Mouse (Mus musculus) cerebellum, postnatal 36 days (tissue): Measurements from ENCODE around the gene Eea1.
"Not testable (repeated sequence)": the region's sequence is repeated elsewhere in the genome, so short reads cannot be mapped to it uniquely, and the experiment has no call there.

Experiments used
- DNase-seq, 2 experiments: peaks; one replicate each; pipeline ENCODE4 v3.0.0; 2021 to 2022; ENCODE audit warnings: mixed read lengths in 2 of 2

The Eea1 gene

DNA sequence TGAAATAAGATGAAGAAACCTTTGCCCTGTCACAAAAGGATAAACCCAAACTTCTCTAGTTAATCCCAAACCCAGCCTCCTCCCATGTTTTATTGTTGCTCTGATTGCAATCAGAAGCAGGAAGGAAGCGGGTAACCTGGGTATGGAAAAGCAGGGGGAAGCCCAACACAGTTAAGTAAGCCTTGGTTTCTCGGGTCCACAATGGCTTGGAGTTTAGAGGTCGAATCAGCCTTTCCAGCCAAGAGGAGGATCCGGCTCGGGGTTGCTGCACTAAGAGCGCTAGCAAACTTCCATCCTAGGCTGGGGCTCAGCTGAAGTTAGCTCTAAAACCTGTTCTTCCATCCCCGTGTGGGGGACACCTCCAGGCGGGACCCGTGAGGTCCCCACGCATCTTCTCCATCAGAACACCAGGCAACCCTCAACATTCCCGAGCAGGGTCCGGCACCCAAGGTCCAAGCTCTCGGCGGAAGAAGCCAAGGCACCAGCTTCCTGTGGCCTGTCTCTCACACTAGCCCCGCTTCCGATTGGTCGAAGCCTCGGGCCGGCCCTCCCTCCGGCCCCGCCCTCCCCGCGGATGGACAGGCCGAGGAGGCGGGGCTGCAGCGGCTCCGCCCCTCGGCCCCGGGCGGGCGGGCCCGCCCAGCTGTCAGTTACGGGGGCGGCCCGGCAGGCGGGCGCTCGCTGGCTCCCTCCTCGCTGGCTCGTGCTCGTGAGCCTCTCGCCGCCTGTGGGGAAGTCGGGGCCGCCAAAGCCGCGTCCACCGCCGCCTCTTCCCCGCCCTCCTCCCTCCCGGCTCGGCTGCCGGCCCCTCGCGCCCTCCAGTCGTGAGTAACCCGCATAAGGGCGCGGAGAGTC lies at the start of gene Eea1:
Eea1 (plus strand) TSS at position 605 of the 855 bp plus-strand sequence.
- peak; percentile 85 to 94 for DNase-seq

- no peak for DNase-seq
These were observed 49.1 kb upstream of the Eea1 start for GRCm38 (mm10) chr10:95891214-95891960.

GRCm38 (mm10) chr10:95892132-95892531 lies 48.3 kb upstream of the Eea1 start:
- no peak for DNase-seq

- DNase-seq = no peak
These were observed 47.0 kb upstream of the Eea1 start for GRCm38 (mm10) chr10:95893291-95893932.

DNA sequence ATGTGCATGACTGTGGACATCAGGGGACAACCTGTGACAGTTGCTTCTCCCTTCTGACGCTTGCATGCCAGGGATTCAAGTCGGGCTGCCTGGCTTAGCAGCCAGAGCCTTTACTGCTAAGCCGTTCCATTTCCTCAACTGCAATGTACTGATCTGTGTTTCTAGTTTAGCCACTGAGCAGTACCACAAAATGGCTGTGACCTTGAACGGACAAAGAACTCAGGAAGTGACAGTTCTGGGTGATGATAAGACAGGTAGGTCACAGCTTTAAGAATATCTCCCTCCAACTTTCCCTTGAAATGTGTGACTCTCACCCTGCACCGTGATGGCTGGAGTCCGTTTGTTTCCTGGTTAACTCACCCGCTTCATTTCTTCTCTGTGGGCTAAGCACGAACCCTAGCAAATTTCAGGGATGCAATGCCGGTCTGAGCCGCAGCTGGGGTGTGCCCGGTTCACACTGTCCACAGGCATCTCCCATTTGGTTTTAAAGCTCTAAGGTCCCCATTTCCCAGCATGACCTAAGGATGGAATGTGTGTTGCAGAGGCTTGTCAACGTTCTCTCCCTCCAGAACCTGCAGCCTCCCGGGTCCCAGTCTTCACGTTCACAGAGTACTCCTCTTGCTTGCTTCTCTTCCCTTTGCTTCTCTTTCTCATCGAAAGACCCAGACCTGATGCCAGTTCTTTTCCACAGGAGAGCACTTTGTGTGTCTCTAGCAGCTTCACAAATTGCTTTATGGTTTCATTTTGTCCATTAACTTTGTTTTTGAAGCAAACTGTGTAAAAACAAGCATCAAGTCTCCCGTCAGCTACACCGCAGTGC lies 46.2 kb upstream of the Eea1 start:
- DNase-seq = peak in 1 of 2 experiments; percentile 6

- DNase-seq = peak; percentile 54 to 68
These were observed 45.5 kb upstream of the Eea1 start for GRCm38 (mm10) chr10:95894856-95895386.

DNA sequence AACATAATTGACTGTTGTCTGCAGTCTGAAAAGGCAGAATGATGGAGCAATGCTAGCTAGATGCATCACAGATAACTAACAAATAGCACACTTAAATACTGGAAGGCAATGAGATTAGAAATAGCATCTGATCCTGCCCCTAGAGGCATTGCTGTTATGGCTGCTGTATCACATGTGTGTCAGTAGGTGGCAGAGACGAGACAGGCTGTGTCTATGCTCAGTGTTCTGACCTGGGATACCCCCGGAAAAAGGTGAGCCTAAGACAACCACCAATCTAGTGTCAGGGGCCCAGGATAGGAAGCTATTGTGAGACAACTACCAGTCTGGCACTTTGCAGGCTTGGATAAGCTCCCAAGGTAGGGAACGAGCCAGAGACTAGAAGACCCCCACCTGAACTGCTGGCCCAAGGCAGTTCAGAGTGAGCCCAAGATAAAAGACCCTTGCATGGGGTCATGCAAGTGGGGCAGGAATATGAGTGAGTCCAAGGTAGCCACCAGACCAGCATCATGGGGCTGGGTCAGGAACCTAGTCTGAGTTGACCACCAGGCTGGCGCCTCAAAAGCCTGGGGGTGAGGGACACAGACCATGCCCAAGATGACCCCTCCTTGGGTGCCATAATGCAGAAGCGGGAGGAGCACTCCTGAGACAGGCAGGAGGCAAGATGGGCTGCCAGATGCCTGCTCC lies 41.8 kb upstream of the Eea1 start:
- peak in 1 of 2 experiments; percentile 9 for DNase-seq

DNA sequence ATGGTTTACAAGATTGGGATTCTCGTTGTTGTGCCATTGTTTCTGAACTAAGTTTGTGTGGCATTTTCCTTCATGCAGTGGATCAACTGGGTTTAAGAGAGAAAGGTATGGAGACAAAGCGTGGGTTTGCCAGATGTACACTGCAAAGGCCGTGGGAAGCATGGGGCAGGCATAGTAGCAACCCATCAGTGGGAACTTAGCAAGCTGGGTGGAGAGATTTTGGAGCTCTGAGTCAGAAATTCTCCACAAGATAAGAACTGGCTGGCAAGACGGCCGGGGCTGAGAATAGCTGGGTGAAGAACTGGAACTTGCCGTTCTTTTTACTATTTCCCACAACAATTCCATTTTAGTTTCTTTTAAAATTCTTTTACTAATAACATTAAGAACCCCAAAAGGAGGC lies 35.8 kb upstream of the Eea1 start:
- no peak for DNase-seq

DNA sequence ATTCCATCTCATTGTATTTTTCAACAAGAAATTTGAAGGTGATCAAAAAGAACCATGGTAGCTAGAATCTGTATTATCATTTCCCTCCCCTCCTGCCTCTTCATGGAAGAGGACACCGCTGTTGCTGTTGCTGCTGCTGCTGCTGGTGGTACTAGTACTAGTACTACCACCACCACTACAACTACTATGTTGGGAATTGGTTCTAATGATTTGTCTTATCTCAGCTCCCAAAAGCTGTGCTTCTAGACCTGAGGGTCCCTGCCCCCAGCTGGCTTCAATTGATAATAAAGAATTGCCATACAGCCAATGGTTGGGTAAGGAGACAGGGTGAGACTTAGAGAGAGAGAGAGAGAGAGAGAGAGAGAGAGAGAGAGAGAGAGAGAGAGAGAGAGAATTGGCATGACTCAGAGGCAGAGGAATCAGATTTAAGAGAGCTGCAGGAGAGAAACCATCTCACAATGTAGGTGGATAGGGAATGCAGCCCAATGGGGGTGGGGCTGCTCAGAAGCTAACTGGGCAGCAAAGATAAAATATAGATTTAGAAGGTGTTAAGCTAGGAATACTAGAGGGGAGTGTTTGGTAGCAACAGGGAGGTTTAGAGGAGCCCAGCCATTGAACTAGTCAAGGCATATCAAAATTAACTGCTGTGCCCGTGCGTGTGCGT lies 31.1 kb upstream of the Eea1 start:
- DNase-seq = no peak

- no peak for DNase-seq
These were observed 29.4 kb upstream of the Eea1 start for GRCm38 (mm10) chr10:95911016-95911415.

DNA sequence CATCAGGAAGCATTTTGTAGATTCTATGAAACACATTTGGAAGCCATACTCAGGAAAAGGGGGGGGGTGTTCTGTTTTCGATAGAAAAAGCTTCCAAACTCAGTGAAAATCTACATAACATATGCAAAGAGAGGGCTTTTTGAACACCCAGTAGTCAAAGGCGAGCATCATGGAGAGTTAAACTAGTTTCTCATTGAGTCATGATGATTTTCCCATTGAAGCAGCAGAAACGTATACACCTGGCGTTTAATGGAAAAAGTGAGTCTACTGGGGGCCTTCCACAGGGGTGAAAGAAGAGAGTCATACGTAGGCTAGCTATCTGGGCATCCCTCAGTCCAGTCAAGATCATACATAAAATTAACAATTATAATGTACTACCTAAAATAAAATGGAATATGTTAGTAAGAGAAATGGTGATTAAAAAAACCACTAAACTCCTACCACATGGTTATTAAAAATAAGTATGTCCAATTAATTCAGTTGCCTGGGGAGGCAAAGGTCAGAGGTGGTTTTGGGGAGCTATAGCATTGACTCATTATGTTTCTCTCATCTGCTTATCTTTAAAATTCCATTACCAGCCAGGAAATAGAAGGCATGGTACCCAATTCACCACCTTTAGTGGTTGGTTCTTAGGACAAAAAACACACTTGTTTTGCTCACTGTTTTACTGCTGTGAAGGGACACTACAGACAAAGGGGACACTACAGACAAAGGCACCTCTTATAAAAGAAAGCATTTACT lies 25.8 kb upstream of the Eea1 start:
- DNase-seq = no peak

DNA sequence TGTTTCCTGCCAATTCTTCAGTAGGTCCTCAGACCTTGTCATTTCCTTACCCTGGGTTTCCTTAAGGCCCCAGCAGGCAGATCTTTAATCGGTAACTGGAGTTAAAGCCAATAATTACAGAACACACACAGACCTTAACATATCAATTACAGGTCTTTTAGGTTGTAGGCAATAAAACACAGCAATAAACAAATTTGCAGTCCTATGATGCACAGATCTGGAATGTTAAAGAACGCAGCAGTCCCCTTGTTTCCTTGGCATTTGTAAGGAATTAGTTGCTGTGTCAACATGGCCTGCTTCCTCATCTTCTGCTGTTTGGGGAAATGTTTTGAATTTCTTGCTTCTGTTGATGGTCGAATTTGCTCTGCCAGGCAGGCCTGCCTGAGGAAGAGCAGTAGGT lies 21.7 kb upstream of the Eea1 start:
- DNase-seq = no peak

- DNase-seq = no peak
These were observed 16.9 kb upstream of the Eea1 start for GRCm38 (mm10) chr10:95923263-95924217.

DNA sequence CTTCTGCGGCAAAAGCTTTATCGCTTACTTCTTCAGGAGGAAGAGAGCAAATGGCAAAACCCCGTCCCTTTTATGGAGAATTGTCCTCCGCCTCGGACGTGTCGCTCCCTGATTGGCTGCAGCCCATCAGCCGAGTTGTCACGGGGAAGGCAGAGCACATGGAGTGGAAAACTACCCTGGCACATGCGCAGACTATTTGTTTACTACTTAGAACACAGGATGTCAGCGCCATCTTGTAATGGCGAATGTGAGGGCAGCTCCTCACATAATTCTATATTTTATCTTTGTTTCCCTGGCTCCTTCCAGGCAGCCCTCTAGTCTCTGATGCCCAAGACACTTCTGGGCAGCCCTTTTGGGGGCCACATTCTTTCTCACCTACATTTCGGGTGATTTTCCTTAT lies 6.8 kb upstream of the Eea1 start:
- not testable (repeated sequence) for DNase-seq

DNA sequence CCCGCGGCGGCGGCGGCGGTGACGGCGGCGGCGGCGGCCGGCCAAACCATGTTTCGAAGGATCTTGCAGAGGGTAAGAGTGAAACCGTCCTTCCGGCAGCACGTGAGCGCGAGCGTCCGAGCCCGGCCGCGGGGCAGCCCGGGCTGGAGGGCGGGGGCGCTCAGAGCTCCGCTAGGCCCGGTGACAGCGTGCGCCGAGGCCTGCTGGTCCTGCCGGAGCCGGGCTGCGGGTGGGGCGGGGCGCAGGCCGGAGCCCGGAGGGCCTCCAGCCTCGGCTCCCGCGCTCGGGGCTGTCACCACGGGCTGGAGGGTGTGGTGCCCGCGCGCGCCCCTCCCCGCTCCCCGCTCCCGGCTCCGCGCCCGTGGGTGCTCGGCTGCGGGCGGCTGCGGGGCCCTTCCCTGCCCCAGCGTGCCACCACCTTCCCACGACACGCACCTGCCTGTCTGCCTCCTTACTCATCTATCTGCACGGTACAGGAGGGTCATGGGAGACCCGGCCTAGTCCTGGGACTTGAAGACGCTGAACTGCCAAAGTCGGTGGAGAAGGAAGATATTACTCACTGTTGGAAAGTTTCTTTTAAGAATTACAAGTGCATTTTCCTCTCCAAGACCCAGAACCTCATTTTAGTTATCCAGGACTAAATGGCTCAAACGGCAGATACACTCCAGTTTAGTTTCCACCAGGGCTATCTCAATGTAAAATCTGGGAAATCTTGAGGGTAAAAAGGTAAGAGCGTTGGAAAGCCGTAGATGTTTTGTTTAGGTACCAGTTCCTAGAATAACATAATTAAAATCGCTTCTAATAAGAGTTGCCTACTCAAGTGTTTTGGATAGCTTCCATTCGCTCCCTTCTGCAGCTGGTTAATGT lies 684 bp downstream of the Eea1 start:
- no peak for DNase-seq

- DNase-seq = no peak
These were observed 1.4 kb downstream of the Eea1 start for GRCm38 (mm10) chr10:95941768-95942425.

GRCm38 (mm10) chr10:95945086-95945485 lies 4.6 kb downstream of the Eea1 start:
- DNase-seq = no peak

GRCm38 (mm10) chr10:95949410-95949809 lies 9.0 kb downstream of the Eea1 start:
- no peak for DNase-seq
